Mouse (Mus musculus): Measurements from ENCODE around the gene 4930432M17Rik.

Gene 4930432M17Rik

GRCm38 (mm10) chr3:121672135-121672790 lies 1.7 kb downstream of the 4930432M17Rik start:
- DNase-seq (ENCODE audit: low spot score in 2 of 2) = no peak

- DNase-seq (ENCODE audit: low spot score in 2 of 2) = no peak
Observed at GRCm38 (mm10) chr3:121678935-121679334, 8.4 kb downstream of the 4930432M17Rik start.

- DNase-seq (ENCODE audit: low spot score in 2 of 2) = no peak
Observed at GRCm38 (mm10) chr3:121679443-121679842, 8.9 kb downstream of the 4930432M17Rik start.

- DNase-seq (ENCODE audit: low spot score in 2 of 2) = no peak
Observed at GRCm38 (mm10) chr3:121680187-121680586, 9.6 kb downstream of the 4930432M17Rik start.

- DNase-seq (ENCODE audit: low spot score in 2 of 2) = no peak
Observed at GRCm38 (mm10) chr3:121682439-121683411, 12.2 kb downstream of the 4930432M17Rik start.

GRCm38 (mm10) chr3:121684552-121684951 lies 14.0 kb downstream of the 4930432M17Rik start:
- no peak for DNase-seq (ENCODE audit: low spot score in 2 of 2)

GRCm38 (mm10) chr3:121684963-121685362 lies 14.4 kb downstream of the 4930432M17Rik start:
- DNase-seq (ENCODE audit: low spot score in 2 of 2) = no peak

GRCm38 (mm10) chr3:121685985-121686384 lies 15.4 kb downstream of the 4930432M17Rik start:
- no peak for DNase-seq (ENCODE audit: low spot score in 2 of 2)

GRCm38 (mm10) chr3:121686408-121686911 lies 15.9 kb downstream of the 4930432M17Rik start:
- DNase-seq (ENCODE audit: low spot score in 2 of 2) = no peak

- no peak for DNase-seq (ENCODE audit: low spot score in 2 of 2)
Observed at GRCm38 (mm10) chr3:121687741-121688140, 17.2 kb downstream of the 4930432M17Rik start.

- DNase-seq (ENCODE audit: low spot score in 2 of 2) = no peak
Observed at GRCm38 (mm10) chr3:121689029-121689428, 18.5 kb downstream of the 4930432M17Rik start.

GRCm38 (mm10) chr3:121689697-121690096 lies 19.1 kb downstream of the 4930432M17Rik start:
- no peak for DNase-seq (ENCODE audit: low spot score in 2 of 2)

- peak in 1 of 2 experiments; percentile 7 for DNase-seq (ENCODE audit: low spot score in 2 of 2)
Observed at GRCm38 (mm10) chr3:121693001-121693730, 22.6 kb downstream of the 4930432M17Rik start.

- DNase-seq (ENCODE audit: low spot score in 2 of 2) = no peak
Observed at GRCm38 (mm10) chr3:121693746-121694145, 23.2 kb downstream of the 4930432M17Rik start.

GRCm38 (mm10) chr3:121697169-121697568 lies 26.6 kb downstream of the 4930432M17Rik start:
- no peak for DNase-seq (ENCODE audit: low spot score in 2 of 2)

GRCm38 (mm10) chr3:121699401-121699800 lies 28.8 kb downstream of the 4930432M17Rik start:
- DNase-seq (ENCODE audit: low spot score in 2 of 2) = no peak

GRCm38 (mm10) chr3:121699849-121700248 lies 29.3 kb downstream of the 4930432M17Rik start:
- DNase-seq (ENCODE audit: low spot score in 2 of 2) = no peak

- no peak for DNase-seq (ENCODE audit: low spot score in 2 of 2)
Observed at GRCm38 (mm10) chr3:121700364-121700952, 29.9 kb downstream of the 4930432M17Rik start.

- DNase-seq (ENCODE audit: low spot score in 2 of 2) = no peak
Observed at GRCm38 (mm10) chr3:121703155-121703879, 32.8 kb downstream of the 4930432M17Rik start.

GRCm38 (mm10) chr3:121703880-121704243 lies 33.3 kb downstream of the 4930432M17Rik start:
- no peak for DNase-seq (ENCODE audit: low spot score in 2 of 2)

GRCm38 (mm10) chr3:121706087-121706486 lies 35.5 kb downstream of the 4930432M17Rik start:
- DNase-seq (ENCODE audit: low spot score in 2 of 2) = no peak
